Mouse (Mus musculus) kidney, postnatal 0 days (tissue): ENCODE results near the gene Ubac2. TPM values are rescaled to one million over a fixed set of nuclear protein-coding genes. Genes with fewer than 3 reads are reported as not detected.

Experiments
- ATAC-seq: fragments of 200-750 bp; cut with Nextera tagmentation; replicated peaks from 2 replicates; pipeline ENCODE4 v1.8.0; 2017; ENCODE audit warnings: low read depth, moderate number of reproducible peaks, moderate TSS enrichment, moderate library complexity; ENCODE audit not compliant: low FRiP score
- DNase-seq: peaks from one replicate; pipeline ENCODE4 v3.0.0-alpha.2; 2016; ENCODE audit warnings: low spot score
- H3K27ac ChIP-seq: fragments of 300-500 bp; sonication (generic); 2 replicates; pipeline ENCODE4 v1.5.1; 2014; ENCODE audit warnings: mild to moderate bottlenecking
- H3K27me3 ChIP-seq: fragments of 300-500 bp; sonication (generic); 2 replicates; pipeline ENCODE4 v1.6.1; 2014; ENCODE audit warnings: low read length, mixed read lengths; ENCODE audit not compliant: insufficient read depth
- H3K36me3 ChIP-seq: fragments of 300-500 bp; sonication (generic); 2 replicates; pipeline ENCODE4 v1.6.1; 2014; ENCODE audit warnings: low read length, mixed read lengths; ENCODE audit not compliant: insufficient read depth
- H3K4me1 ChIP-seq: fragments of 300-500 bp; sonication (generic); replicated peaks from 2 replicates; pipeline ENCODE4 v1.6.1; 2014; ENCODE audit warnings: antibody characterized with exemption, low read length, mixed read lengths; ENCODE audit not compliant: insufficient read depth
- H3K4me2 ChIP-seq: fragments of 300-500 bp; sonication (generic); 2 replicates; pipeline ENCODE4 v1.6.1; 2014; ENCODE audit warnings: mild to moderate bottlenecking, low read length, moderate library complexity, mixed read lengths
- H3K4me3 ChIP-seq: fragments of 300-500 bp; sonication (generic); replicated peaks from 2 replicates; pipeline ENCODE4 v1.5.1; 2014; ENCODE audit warnings: low read depth, low read length
- H3K9ac ChIP-seq: fragments of 300-500 bp; sonication (generic); 2 replicates; pipeline ENCODE4 v1.6.1; 2014; ENCODE audit warnings: low read depth, low read length
- H3K9me3 ChIP-seq: fragments of 300-500 bp; sonication (generic); replicated peaks from 2 replicates; pipeline ENCODE4 v1.6.1; 2016; ENCODE audit warnings: low read length, inconsistent platforms, mixed read lengths
- CTCF ChIP-seq: IDR thresholded peaks from 2 replicates; pipeline ENCODE4 v1.5.1; 2016; ENCODE audit warnings: antibody characterized with exemption, low read depth, mild to moderate bottlenecking, moderate library complexity
- WGBS: fragments of 180-500 bp; shearing (Covaris S2); extraction: QIAGEN DNeasy Blood & Tissue Kit; methylation state at CpG from one replicate; pipeline ENCODE4 v1.1.7; 2014; 5-methylcytosine and 5-hydroxymethylcytosine counted together
- polyA plus RNA-seq: library from polyadenylated mRNA; unstranded; fragments of >200 nt; fragmentation: Nextera tagmentation; extraction: Ambion mirVana; gene quantifications from 2 replicates; pipeline ENCODE4 v1.2.1, GENCODE M21; 2015

Ubac2 gene
- polyA plus RNA-seq, 1 experiment from 2014 or later = 70.2 TPM

GRCm38 (mm10) chr14:121938256-121939191 lies 60.1 kb downstream of the Ubac2 start:
- no peak for ATAC-seq
- Histone ChIP-seq H3K9me3 (no peaks in the 10 kb centered on the region), H3K9ac (no peak overlapping the region), H3K4me1 (no peaks in the 10 kb centered on the region), H3K27me3 (no peaks in the 10 kb centered on the region), H3K4me2 (no peak overlapping the region), H3K27ac (no peak overlapping the region), H3K4me3 (no peak overlapping the region), H3K36me3 (0 out of 2 replicates have a peak, but pooled peaks cover 6% of the 10 kb centered on the region)
- WGBS = 84% methylated on average over 11 of the region's 11 CpGs
- TF ChIP-seq CTCF = no peak
- DNase-seq = no peak

GRCm38 (mm10) chr14:121939582-121939981 lies 61.2 kb downstream of the Ubac2 start:
- H3K4me2 ChIP-seq = no peak overlapping the region
- no peaks in the 10 kb centered on the region for H3K4me1 ChIP-seq
- TF ChIP-seq CTCF = no peak
- DNase-seq = no peak
- ATAC-seq = no peak
- no peak overlapping the region for H3K9ac ChIP-seq
- H3K36me3 ChIP-seq = 0 out of 2 replicates have a peak, but pooled peaks cover 4% of the 10 kb centered on the region
- no peak overlapping the region for H3K4me3 ChIP-seq
- WGBS = 83% methylated on average over 3 of the region's 3 CpGs
- no peaks in the 10 kb centered on the region for H3K27me3 ChIP-seq
- H3K27ac ChIP-seq = no peak overlapping the region
- no peaks in the 10 kb centered on the region for H3K9me3 ChIP-seq

DNA sequence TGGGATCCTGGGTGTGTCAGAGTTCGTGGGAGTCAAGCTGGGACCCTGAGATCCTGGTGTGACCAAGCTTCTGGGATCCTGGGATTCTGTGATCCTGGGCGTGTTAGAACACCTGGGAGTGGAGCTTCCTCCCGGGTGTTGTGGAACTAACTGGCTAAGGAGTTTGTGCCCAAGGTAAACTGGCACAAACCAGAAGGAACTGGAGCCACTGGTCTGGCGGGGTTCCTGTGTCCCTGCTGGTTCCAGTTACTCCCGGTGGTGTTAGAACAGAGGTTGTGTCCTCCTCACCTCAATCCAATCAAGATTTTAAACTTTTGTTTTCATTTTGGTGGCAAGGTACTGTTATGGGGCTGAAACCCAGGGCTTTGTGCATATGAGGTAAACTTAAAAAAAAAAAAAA lies 67.7 kb downstream of the Ubac2 start:
- Histone ChIP-seq H3K27me3 (no peaks in the 10 kb centered on the region), H3K4me1 (no peaks in the 10 kb centered on the region), H3K4me3 (no peak overlapping the region), H3K9me3 (no peaks in the 10 kb centered on the region), H3K4me2 (no peak overlapping the region), H3K36me3 (no peaks in the 10 kb centered on the region), H3K27ac (no peak overlapping the region; the same call in 1 of the 2 replicates), H3K9ac (no peak overlapping the region)
- no peak for ATAC-seq
- 73% methylated on average over 5 of the region's 5 CpGs for WGBS
- no peak for TF ChIP-seq CTCF
- DNase-seq = no peak

- Histone ChIP-seq H3K27ac (peak overlapping the region; percentile 36; the same call in 1 of the 2 replicates), H3K27me3 (no peaks in the 10 kb centered on the region), H3K9ac (no peak overlapping the region), H3K4me1 (no peaks in the 10 kb centered on the region), H3K4me3 (no peak overlapping the region), H3K36me3 (no peaks in the 10 kb centered on the region), H3K4me2 (no peak overlapping the region), H3K9me3 (no peaks in the 10 kb centered on the region)
- WGBS = 55% methylated on average over 8 of the region's 8 CpGs
- DNase-seq (no peak), ATAC-seq (no peak)
- TF ChIP-seq CTCF = no peak
These were observed 68.3 kb downstream of the Ubac2 start for GRCm38 (mm10) chr14:121946728-121947127.

GRCm38 (mm10) chr14:121947201-121947760 lies 68.9 kb downstream of the Ubac2 start:
- H3K9ac ChIP-seq = no peak overlapping the region
- peak overlapping the region; percentile 36; the same call in 1 of the 2 replicates for H3K27ac ChIP-seq
- no peaks in the 10 kb centered on the region for H3K9me3 ChIP-seq
- H3K4me1 ChIP-seq = no peaks in the 10 kb centered on the region
- WGBS = 56% methylated on average over 8 of the region's 8 CpGs
- no peak overlapping the region for H3K4me3 ChIP-seq
- H3K4me2 ChIP-seq = no peak overlapping the region
- H3K27me3 ChIP-seq = no peaks in the 10 kb centered on the region
- TF ChIP-seq CTCF = no peak
- no peaks in the 10 kb centered on the region for H3K36me3 ChIP-seq
- ATAC-seq = no peak
- DNase-seq = no peak

GRCm38 (mm10) chr14:121947966-121948365 lies 69.5 kb downstream of the Ubac2 start:
- H3K9ac ChIP-seq = no peak overlapping the region
- TF ChIP-seq CTCF = no peak

More at GRCm38 (mm10) chr14:121947966-121948365, 69.5 kb downstream of the Ubac2 start:
- no peaks in the 10 kb centered on the region for H3K9me3 ChIP-seq
- H3K4me2 ChIP-seq = no peak overlapping the region
- ATAC-seq = no peak
- no peaks in the 10 kb centered on the region for H3K36me3 ChIP-seq
- no peaks in the 10 kb centered on the region for H3K4me1 ChIP-seq
- no peaks in the 10 kb centered on the region for H3K27me3 ChIP-seq
- no peak for DNase-seq
- WGBS = 66% methylated on average over 3 of the region's 3 CpGs
- no peak overlapping the region for H3K4me3 ChIP-seq
- no peak overlapping the region for H3K27ac ChIP-seq
